27 mouse cellular contexts compared by ENCODE assay signal in genomic region chr9:13919739-13920410, GRCm38 (mm10).
DNase-seq lines count a peak whose midpoint lies in the region; ATAC-seq lines count a peak whose summit lies in the region.
"Had no signal": no experiment of that assay in that cellular context is flagged by ENCODE, and none has a peak within 500 bp of the region (broad histone marks: within the 10 kb centered on the region; RNA-seq: fewer than 3 reads in every experiment).

No protein-coding gene starts in this region.

- H3K27ac ChIP-seq in forebrain, embryonic 11.5 days (ENCODE audit: low read depth, low read length): no peak overlapping the region
- H3K27ac ChIP-seq in forebrain, embryonic 13.5 days: no peak overlapping the region
- 0 out of 2 replicates have a peak overlapping the region, but pooled peaks have one; percentile 38 for H3K27ac ChIP-seq in midbrain, embryonic 10.5 days (replicated peaks)
- H3K27ac ChIP-seq in midbrain, embryonic 16.5 days (ENCODE audit: low read length): no peak overlapping the region
- 0 out of 2 replicates have a peak overlapping the region, but pooled peaks have one; percentile 28 for H3K27ac ChIP-seq in embryonic facial prominence, embryonic 15.5 days (replicated peaks)
- H3K27ac ChIP-seq: heart, embryonic 15.5 days; hindbrain, postnatal 0 days; limb, embryonic 12.5 days; stomach, embryonic 15.5 days had no signal

- WGBS in forebrain, embryonic 11.5 days: 85% methylated on average over 9 of the region's 9 CpGs
- 86% methylated on average over 9 of the region's 9 CpGs for WGBS in forebrain, embryonic 13.5 days
- 83% methylated on average over 9 of the region's 9 CpGs for WGBS in midbrain, embryonic 10.5 days
- WGBS in midbrain, embryonic 16.5 days: 81% methylated on average over 9 of the region's 9 CpGs
- 42% methylated on average over 9 of the region's 9 CpGs for WGBS in embryonic facial prominence, embryonic 15.5 days

- ATAC-seq in forebrain, embryonic 11.5 days (replicated peaks; ENCODE audit: low FRiP score): 0 out of 2 replicates have a peak, but pooled peaks have one; percentile 33
- ATAC-seq in forebrain, embryonic 13.5 days: no peak
- ATAC-seq in midbrain, embryonic 16.5 days: no peak
- ATAC-seq in embryonic facial prominence, embryonic 15.5 days (ENCODE audit: insufficient number of reproducible peaks, low FRiP score, low TSS enrichment, low read depth): no peak
- ATAC-seq: intestine, postnatal 0 days; liver, postnatal 0 days; Patski had no signal

- H3K4me1 ChIP-seq in forebrain, embryonic 11.5 days (replicated peaks; ENCODE audit: control insufficient read depth, insufficient read depth, low read length): no peaks in the 10 kb centered on the region
- peaks cover 11% of the 10 kb centered on the region for H3K4me1 ChIP-seq in forebrain, embryonic 13.5 days
- H3K4me1 ChIP-seq in midbrain, embryonic 10.5 days: peaks cover 18% of the 10 kb centered on the region
- H3K4me1 ChIP-seq in midbrain, embryonic 16.5 days (ENCODE audit: control insufficient read depth, insufficient read depth, low read length): peaks cover 7% of the 10 kb centered on the region; the same call in 1 of the 2 replicates
- H3K4me1 ChIP-seq in embryonic facial prominence, embryonic 15.5 days: peaks cover 11% of the 10 kb centered on the region
- H3K4me1 ChIP-seq: heart, embryonic 15.5 days; limb, embryonic 12.5 days; stomach, embryonic 15.5 days had no signal

- H3K4me3 ChIP-seq in forebrain, embryonic 11.5 days (ENCODE audit: low read depth, low read length): no peak overlapping the region
- no peak overlapping the region for H3K4me3 ChIP-seq in forebrain, embryonic 13.5 days
- H3K4me3 ChIP-seq in midbrain, embryonic 10.5 days: no peak overlapping the region
- no peak overlapping the region for H3K4me3 ChIP-seq in midbrain, embryonic 16.5 days (ENCODE audit: low read depth, low read length)
- H3K4me3 ChIP-seq in embryonic facial prominence, embryonic 15.5 days (replicated peaks): no peak overlapping the region
- H3K4me3 ChIP-seq: heart, embryonic 15.5 days; limb, embryonic 12.5 days; megakaryocyte, embryonic 14.5 days; stomach, embryonic 15.5 days had no signal

- no peak overlapping the region for H3K4me2 ChIP-seq in forebrain, embryonic 11.5 days (ENCODE audit: low read depth, low read length, severe bottlenecking)
- no peak overlapping the region for H3K4me2 ChIP-seq in forebrain, embryonic 13.5 days
- H3K4me2 ChIP-seq in midbrain, embryonic 16.5 days (ENCODE audit: low read length): no peak overlapping the region
- H3K4me2 ChIP-seq in embryonic facial prominence, embryonic 15.5 days (replicated peaks): no peak overlapping the region
- H3K4me2 ChIP-seq: heart, embryonic 15.5 days; limb, embryonic 12.5 days; liver, embryonic 11.5 days; stomach, embryonic 15.5 days had no signal

- H3K9ac ChIP-seq in forebrain, embryonic 11.5 days (ENCODE audit: low read length): no peak overlapping the region
- H3K9ac ChIP-seq in forebrain, embryonic 13.5 days: no peak overlapping the region
- no peak overlapping the region for H3K9ac ChIP-seq in midbrain, embryonic 16.5 days (ENCODE audit: low read depth, low read length)
- H3K9ac ChIP-seq in embryonic facial prominence, embryonic 15.5 days: no peak overlapping the region
- H3K9ac ChIP-seq: forebrain, postnatal 0 days; heart, embryonic 15.5 days; limb, embryonic 12.5 days; liver, postnatal 0 days; stomach, embryonic 15.5 days had no signal

- no peaks in the 10 kb centered on the region for H3K36me3 ChIP-seq in forebrain, embryonic 11.5 days (ENCODE audit: control insufficient read depth, insufficient read depth, low read length)
- H3K36me3 ChIP-seq in forebrain, embryonic 13.5 days (ENCODE audit: poor library complexity, severe bottlenecking): no peaks in the 10 kb centered on the region
- H3K36me3 ChIP-seq in midbrain, embryonic 10.5 days: no peaks in the 10 kb centered on the region
- no peaks in the 10 kb centered on the region for H3K36me3 ChIP-seq in midbrain, embryonic 16.5 days (ENCODE audit: control insufficient read depth, insufficient read depth, low read length)
- no peaks in the 10 kb centered on the region for H3K36me3 ChIP-seq in embryonic facial prominence, embryonic 15.5 days
- H3K36me3 ChIP-seq: heart, embryonic 15.5 days; limb, embryonic 12.5 days; stomach, embryonic 15.5 days had no signal

- DNase-seq in forebrain, embryonic 11.5 days (ENCODE audit: low spot score): no peak
- no peak for DNase-seq in midbrain, embryonic 10.5 days (ENCODE audit: low spot score)
- peak; percentile 4 for DNase-seq in embryo, embryonic 9.5 days (ENCODE audit: extremely low spot score)
- no peak for DNase-seq in adrenal gland, adult (ENCODE audit: inconsistent age in 2 of 2, low spot score in 1 of 2)
- no peak for DNase-seq in gastrocnemius, postnatal 4 days (ENCODE audit: low spot score in 2 of 2)
- DNase-seq: cerebellum, adult 18-20 months; cerebellum, postnatal 25 days; forebrain, postnatal 0 days; gastrocnemius, postnatal 25 days; heart, postnatal 36 days; kidney, postnatal 36 days; layer of hippocampus, postnatal 36 days; liver, postnatal 0 days; lung, postnatal 36 days; right cerebral cortex, adult 18-20 months; thymus, adult 2 months had no signal

- no peaks in the 10 kb centered on the region for H3K27me3 ChIP-seq in forebrain, embryonic 11.5 days (ENCODE audit: control insufficient read depth, insufficient read depth, low read length)
- no peaks in the 10 kb centered on the region for H3K27me3 ChIP-seq in forebrain, embryonic 13.5 days
- H3K27me3 ChIP-seq in midbrain, embryonic 10.5 days (ENCODE audit: low read depth, poor library complexity, severe bottlenecking): no peaks in the 10 kb centered on the region
- H3K27me3 ChIP-seq in midbrain, embryonic 16.5 days (ENCODE audit: control insufficient read depth, insufficient read depth, low read depth, low read length): no peaks in the 10 kb centered on the region
- no peaks in the 10 kb centered on the region for H3K27me3 ChIP-seq in embryonic facial prominence, embryonic 15.5 days
- H3K27me3 ChIP-seq: heart, embryonic 15.5 days; limb, embryonic 12.5 days; Patski; stomach, embryonic 15.5 days had no signal

- no peaks in the 10 kb centered on the region for H3K9me3 ChIP-seq in forebrain, embryonic 11.5 days (ENCODE audit: control insufficient read depth, low read length)
- no peaks in the 10 kb centered on the region for H3K9me3 ChIP-seq in forebrain, embryonic 13.5 days (replicated peaks)
- 0 out of 2 replicates have a peak, but pooled peaks cover 4% of the 10 kb centered on the region for H3K9me3 ChIP-seq in midbrain, embryonic 10.5 days (replicated peaks)
- no peaks in the 10 kb centered on the region for H3K9me3 ChIP-seq in midbrain, embryonic 16.5 days (replicated peaks; ENCODE audit: control insufficient read depth, low read length, poor library complexity, severe bottlenecking)
- H3K9me3 ChIP-seq in embryonic facial prominence, embryonic 15.5 days (replicated peaks): 0 out of 2 replicates have a peak, but pooled peaks cover 3% of the 10 kb centered on the region
- H3K9me3 ChIP-seq: heart, embryonic 15.5 days; stomach, embryonic 15.5 days had no signal

Comparison
In these comparisons a context has a peak if more than half of its experiments do, and no peak if none do; other contexts are left out.
1. H3K27ac ChIP-seq: peak in midbrain, embryonic 10.5 days (single experiment) and embryonic facial prominence, embryonic 15.5 days (single experiment); none in forebrain, embryonic 11.5 days (single experiment), forebrain, embryonic 13.5 days (single experiment) and midbrain, embryonic 16.5 days (single experiment).